Mouse (Mus musculus) spleen, postnatal 14 days (tissue): ENCODE results near the gene Lsr.
"Not testable (repeated sequence)": the region's sequence is repeated elsewhere in the genome, so short reads cannot be mapped to it uniquely, and the experiment has no call there.

Experiments used
- DNase-seq, 2 experiments: peaks; one replicate each; pipeline ENCODE4 v3.0.0; 2021 to 2022; ENCODE audit warnings: low spot score in 2 of 2

Gene Lsr

DNA sequence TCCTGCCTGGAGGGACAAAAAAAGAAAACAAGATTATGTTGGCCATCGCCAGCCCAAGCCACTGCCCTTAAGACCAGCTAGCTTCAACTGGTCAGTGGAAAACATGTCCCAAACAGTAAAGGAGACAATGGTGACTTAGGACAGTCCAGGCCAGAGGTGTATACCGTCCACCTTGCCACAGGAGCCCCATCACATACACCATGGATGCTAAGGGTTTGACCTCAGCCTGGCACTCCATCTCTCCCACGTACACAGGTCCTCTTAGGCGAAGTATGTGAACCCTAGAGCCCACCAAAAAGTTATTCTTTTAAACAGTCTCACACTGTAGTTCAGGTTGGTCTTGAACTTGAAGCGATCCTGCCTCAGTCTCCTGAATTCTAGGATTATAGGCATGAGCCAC lies 10.4 kb downstream of the Lsr start:
- no peak for DNase-seq

- no peak for DNase-seq
These were observed 13.4 kb downstream of the Lsr start for GRCm38 (mm10) chr7:30959786-30960349.

DNA sequence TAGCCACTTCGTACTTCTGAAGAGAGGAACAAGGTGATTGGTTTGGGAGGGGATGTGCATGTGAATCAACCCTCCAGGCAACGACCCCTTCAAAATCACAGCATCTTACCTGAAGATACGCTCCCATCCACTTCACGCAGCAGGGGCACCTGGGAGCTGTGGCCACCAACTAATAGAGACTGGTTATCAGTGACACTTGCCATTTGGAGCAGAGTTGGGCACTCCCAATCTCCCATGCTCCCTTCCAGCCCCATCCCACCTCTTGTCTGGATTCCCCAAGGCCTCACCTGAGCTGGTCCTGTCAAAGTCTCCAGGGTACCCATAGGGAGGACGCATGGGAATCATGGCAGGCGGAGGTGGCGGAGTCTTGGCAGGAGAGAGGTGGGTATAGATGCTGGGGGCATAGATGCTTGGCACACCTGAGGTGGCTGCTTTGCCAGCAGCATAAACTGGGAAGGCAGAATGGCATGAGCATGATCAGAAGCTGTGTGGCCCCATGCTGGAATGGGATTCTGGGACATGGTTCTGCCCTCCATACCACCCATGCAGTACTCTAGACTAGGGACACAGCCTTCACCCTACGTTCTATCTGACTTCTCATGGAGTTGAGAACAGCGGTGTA lies 14.3 kb downstream of the Lsr start:
- no peak for DNase-seq

GRCm38 (mm10) chr7:30958109-30958865 lies 15.0 kb downstream of the Lsr start:
- DNase-seq: no peak

DNA sequence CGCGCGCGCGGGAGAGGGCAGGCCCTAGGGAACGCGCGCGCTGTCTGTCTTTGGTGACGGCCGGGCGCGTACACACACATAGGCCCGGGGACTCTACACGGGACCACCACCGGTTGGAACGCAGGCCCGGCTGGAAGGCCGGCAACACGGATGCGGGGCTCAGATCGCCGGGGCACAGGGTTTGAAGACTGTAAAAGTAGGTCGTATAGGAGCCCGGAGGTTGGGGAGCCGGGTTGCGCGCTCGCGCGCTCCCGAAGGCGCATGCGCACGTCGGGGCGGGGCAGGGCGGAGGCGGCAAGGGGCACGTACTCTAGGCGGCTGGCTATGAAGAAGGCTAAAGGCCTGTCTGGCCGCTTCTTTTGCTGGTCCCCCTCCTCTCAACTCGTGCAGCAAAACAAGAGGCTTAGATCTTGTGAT lies 15.9 kb downstream of the Lsr start:
- DNase-seq: peak; percentile 88 to 89

- peak; percentile 45 to 65 for DNase-seq
These were observed 16.4 kb downstream of the Lsr start, which contains the start of gene Usf2 for GRCm38 (mm10) chr7:30956756-30957366. Gene Usf2 (minus strand): TSS chr7:30956803.

GRCm38 (mm10) chr7:30956357-30956751 lies 16.9 kb downstream of the Lsr start:
- DNase-seq: peak in 1 of 2 experiments; percentile 25

- DNase-seq: peak; percentile 79 to 84
These were observed 17.5 kb downstream of the Lsr start for GRCm38 (mm10) chr7:30955584-30956356.

- DNase-seq: no peak
These were observed 18.2 kb downstream of the Lsr start for GRCm38 (mm10) chr7:30954971-30955520.

DNA sequence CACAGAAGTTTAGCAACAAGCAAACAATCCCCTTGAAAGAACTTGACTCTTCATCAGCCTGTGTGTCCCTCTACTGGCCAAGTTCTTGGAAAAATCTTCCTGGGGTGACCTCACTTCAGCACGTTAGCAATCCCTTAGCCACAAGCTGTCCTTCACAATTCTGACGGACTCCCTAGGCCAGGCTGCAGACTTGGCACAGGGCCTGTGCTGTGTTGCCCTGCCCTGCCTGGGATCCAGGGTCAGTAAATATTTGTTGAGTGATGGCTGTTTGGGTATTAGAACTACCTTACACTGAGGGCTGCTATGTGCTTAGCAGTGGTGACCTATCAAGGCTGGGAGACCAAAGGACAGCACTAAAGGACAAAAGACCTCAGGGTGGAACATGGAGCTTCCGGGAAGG lies 19.2 kb downstream of the Lsr start:
- DNase-seq: no peak

- no peak for DNase-seq
These were observed 19.8 kb downstream of the Lsr start for GRCm38 (mm10) chr7:30953459-30953858.

- no peak for DNase-seq
These were observed 20.6 kb downstream of the Lsr start for GRCm38 (mm10) chr7:30952441-30953265.

DNA sequence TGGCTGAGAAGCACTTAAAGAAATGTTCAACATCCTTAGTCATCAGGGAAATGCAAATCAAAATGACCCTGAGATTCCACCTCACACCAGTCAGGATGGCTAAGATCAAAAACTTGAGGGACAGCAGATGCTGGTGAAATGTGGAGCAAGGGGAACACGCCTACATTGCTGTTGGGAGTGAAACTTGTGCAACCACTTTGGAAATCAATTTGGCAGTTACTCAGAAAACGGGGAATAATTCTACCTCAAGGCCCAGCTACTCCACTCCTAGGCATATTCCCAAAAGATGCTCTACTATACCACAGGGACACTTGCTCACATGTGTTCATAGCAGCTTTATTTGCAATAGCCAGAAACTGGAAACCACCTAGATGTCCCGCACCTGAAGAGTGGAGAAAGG lies 23.4 kb downstream of the Lsr start:
- DNase-seq: not testable (repeated sequence)

DNA sequence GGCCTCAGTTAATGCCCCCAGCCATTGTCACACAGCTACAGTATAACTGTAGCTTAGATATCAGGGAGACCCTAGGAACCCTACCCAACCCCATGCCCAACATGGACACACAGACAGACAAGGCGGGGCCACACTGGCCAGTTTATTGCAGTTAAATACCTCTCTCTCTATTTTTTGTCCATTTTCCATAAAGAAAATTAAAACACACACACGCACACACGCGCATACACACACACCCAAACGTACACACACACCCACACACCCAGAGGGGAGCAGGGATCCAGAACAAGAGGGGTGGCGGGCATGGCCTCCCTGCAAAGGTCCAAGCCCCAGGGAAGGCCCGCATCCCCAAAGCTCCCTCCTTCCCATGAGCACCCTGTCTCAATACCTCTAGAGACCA lies 27.4 kb downstream of the Lsr start:
- DNase-seq: no peak

DNA sequence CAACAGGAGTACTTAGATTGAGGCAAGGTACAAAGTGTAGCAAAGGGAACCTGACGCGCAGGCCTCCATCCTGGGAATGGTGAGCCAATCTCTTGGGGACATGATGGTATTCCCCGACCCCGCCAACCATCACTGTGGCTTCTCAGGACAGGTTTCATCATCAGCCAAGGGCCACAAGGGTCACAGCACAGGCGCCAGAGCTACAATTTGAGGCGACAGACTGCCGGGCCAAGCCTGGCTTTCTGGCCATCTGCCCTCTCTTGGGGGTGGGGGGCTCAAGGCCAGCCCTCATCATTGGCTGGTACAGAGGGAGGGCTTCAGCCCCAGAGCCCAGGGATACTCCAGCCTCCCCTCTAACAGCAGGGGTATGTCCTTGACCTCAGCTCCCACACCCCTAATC lies 27.8 kb downstream of the Lsr start:
- not testable (repeated sequence) for DNase-seq

- DNase-seq: not testable (repeated sequence)
These were observed 28.6 kb downstream of the Lsr start for GRCm38 (mm10) chr7:30944706-30945105.

- no peak for DNase-seq
These were observed 29.2 kb downstream of the Lsr start, which contains the start of gene Hamp for GRCm38 (mm10) chr7:30943909-30944635. Gene Hamp (minus strand): TSS chr7:30944032.

- DNase-seq: not testable (repeated sequence)
These were observed 30.9 kb downstream of the Lsr start for GRCm38 (mm10) chr7:30942365-30942764.

DNA sequence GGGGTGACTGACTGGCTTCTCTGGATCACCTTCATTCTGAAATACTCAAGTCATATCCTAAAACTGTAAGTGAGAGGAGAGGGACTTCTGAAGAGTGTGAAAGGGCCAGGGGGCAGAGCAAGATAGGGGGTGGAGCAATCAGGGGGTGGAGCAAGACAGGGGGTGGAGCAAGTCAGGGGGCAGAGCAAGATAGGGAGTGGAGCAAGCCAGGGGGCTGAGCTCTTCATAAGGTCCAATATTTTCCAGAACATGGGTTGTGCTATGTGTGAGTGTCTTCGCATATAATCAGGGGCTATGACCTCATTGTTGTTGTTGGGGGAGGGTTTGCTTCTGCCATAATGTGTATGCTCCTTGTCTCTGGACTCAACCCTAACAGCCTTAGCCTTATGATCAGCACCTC lies 33.2 kb downstream of the Lsr start:
- DNase-seq: not testable (repeated sequence)
